Mouse (Mus musculus) kidney, adult 8-10 months (tissue): ENCODE data around the gene Tbc1d10c.
"Not testable (repeated sequence)": the region's sequence is repeated elsewhere in the genome, so short reads cannot be mapped to it uniquely, and the experiment has no call there.

Source experiments
- DNase-seq, 2 experiments: peaks; one replicate each; pipeline ENCODE4 v3.0.0; 2022

The Tbc1d10c gene

DNA sequence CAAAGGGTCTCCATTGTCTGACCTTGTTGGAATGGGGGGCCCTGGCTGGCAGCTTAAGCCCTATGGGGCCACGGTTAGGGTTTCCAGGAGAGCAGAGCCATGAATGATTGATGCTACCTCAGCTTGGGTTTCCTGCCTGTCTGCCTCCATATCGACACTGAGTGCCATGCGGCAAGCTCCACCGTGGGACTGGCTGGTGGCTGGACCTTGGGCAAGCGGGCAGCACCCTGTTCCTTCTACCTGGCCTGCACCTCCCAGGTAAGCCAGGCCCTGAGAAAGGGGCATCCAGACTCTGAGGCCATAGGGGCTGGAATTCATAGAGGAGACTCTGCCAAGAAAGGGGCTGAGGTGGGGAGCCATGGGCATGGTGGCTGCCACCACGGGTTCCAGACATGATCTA, 50.9 kb downstream of the Tbc1d10c start:
- no peak for DNase-seq

DNA sequence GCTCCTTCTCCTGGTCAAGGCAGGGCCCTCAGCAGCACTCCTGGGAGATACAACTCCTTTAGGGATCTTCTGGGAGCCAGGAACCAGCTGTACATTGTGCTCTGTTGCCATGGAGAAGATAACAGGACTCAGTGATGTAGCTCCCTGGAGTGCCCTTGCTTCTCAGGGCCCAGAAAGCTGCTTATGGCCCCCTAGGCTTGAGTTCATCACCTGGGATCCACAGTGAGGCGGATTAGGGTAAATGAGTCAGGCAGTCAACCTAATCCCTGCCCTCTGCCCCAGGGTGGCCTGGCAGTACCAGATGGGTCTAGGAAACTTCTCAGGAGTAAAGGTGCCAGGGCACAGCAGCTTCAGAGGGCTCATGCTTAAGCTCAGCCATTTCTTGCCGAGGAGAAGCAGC, 51.6 kb downstream of the Tbc1d10c start, which contains the start of gene Gpr152:
TSS of gene Gpr152 (plus strand) at position 342 of the 400 bp plus-strand sequence.
- no peak for DNase-seq

DNA sequence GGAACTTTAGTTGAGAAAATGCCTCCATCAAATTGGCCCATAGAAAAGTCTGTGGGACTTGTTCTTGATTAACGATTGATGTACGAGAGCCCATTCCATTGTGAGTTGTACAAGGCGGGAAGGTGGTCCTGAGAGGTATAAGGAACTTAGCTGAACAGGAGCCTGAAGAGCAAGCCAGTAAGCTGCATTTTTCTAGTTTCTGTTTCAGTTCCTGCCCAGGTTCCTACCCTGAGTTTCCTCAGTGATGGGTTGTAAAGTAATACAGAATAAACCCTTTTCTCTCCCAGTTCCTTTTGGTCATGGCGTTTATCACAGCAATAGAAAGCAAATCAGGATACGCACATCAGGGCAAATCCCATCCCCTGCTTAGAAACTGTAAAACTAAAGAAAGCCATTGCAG, 53.2 kb downstream of the Tbc1d10c start:
- no peak for DNase-seq

DNA sequence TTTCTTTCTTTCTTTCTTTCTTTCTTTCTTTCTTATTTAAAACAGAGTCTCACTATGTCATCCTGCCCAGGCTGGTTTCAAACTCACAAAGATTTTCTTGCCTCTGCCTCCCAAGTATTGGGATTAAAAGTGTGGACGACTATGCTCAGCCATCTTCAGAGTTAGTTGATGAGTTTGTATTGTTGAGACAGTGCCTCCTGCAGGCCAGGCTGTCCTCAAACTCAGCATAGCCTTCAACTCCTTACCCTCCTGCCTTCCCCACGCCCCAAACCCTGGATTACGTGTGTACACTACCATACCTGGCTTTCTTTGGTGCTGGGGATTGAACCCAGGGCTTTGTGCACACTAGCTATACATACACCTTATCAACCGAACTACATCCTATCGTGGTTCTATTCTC, 54.6 kb downstream of the Tbc1d10c start:
- no peak for DNase-seq

DNA sequence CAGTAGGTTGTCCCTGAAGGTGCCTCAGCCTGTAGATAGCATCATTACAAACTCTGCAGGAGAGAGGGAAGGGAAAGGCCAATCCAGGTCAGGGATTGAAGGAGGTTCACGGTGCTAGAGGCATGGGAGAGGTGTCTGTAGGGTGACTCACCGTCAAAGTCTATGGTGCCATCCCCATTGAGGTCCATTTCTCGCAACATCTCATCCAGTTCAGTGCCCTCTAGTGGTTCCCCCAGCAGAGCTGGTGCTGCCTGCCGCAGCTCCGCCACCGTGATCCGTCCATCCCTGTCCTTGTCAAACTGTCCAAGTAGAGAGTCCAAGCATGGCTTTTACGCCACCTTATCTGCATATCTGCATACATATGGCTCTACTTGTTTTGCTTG, 55.1 kb downstream of the Tbc1d10c start:
- DNase-seq: not testable (repeated sequence)

DNA sequence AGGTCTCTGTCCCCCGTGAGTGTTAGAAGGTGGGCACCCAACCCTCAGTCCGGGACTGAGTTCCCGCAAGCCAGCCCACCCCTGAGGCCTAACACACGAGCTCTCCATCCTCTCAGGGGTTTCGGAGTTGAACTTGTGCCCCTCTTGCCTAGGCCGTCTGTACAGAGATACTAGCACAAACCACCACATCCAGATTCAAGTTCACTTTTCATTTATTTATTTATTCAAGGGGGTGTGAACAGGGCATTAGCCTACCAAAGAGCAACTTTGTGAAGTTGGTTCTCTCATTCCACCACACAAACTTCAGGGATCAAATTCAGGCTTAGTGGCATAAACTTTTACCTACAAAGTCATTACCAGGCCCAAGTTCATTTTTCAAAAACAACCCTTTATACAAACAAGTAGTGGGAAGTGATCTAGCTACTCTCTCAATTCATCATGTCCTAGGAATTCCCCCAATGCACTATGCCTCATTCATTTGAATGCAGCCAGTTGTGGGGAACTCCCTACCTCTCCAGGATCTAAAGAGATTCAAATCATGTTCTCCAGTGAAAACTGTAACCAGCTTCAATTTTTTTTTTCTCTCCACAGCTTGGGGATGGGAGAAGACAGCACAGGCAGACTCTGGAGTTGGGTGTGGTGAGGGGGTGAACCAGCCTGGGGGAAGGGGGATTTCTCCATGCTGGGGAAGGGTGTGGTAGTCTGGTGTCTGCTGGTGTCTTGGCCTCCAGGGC, 55.7 kb downstream of the Tbc1d10c start:
- DNase-seq: not testable (repeated sequence)

DNA sequence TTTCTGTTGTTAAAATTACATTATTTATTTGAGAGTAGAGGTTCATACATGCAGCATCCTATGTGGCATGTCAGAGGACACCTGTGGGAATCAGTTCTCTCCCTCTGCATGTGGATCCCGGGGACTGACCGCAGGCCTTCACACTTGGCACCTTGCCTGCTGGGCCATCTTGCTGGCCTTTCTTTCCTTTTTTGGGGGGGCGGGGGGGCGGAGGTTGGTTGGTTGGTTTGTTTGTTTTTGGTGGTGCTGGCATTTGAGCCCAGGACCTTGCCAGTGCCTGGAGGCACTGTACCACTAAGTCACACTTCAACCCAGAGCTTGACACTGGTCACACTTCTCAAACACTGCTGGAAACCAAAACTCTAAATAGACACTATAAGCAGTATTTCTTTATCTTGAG, 56.7 kb downstream of the Tbc1d10c start:
- no peak for DNase-seq
